Mouse (Mus musculus): ENCODE results near the gene Tceal8. TPM values are rescaled to one million over a fixed set of nuclear protein-coding genes. Genes with fewer than 3 reads are reported as not detected.

The Tceal8 gene
- polyA plus RNA-seq, 1 experiment from 2014 or later, result 209 TPM

DNA sequence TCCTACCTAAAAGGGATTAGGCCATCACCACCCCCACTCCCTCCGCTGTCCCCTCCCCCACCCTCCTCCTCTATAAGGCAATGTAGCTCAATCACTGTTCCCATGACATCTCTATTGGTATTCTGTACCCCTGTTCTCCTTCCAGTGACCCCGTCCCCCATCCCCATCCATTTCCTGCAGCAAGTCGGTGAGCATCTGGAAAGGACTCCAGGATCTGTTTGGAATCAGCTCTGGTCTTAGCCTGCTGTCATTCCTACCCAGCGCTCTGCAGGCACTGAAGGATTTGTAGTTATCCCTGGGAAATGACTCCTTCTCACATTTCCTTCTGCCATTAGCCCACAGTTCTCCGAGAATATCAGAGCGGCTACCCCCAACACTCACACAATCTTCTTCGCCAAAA, 31.1 kb upstream of the Tceal8 start:
- Histone ChIP-seq H3K4me2 (ENCODE audit: low read length) (peak overlapping the region; percentile 56), H3K4me1 (replicated peaks; ENCODE audit: insufficient read depth, low read length) (no peaks in the 10 kb centered on the region), H3K4me3 (replicated peaks; ENCODE audit: low read depth, low read length) (peak overlapping the region; percentile 23; the same call in 1 of the 2 replicates), H3K36me3 (ENCODE audit: insufficient read depth, low read length) (no peaks in the 10 kb centered on the region), H3K27me3 (ENCODE audit: insufficient read depth, low read length) (no peaks in the 10 kb centered on the region), H3K9me3 (replicated peaks; ENCODE audit: low read length) (no peaks in the 10 kb centered on the region), H3K9ac (ENCODE audit: low read depth, low read length) (no peak overlapping the region), H3K27ac (no peak overlapping the region)
- no peak for ATAC-seq (replicated peaks; ENCODE audit: low FRiP score, low read depth)
- no peak for TF ChIP-seq CTCF (IDR thresholded peaks at IDR 0.05; ENCODE audit: low read depth)
- no peak for DNase-seq (ENCODE audit: low spot score)
- 29% methylated on average over 7 of the region's 7 CpGs for WGBS

DNA sequence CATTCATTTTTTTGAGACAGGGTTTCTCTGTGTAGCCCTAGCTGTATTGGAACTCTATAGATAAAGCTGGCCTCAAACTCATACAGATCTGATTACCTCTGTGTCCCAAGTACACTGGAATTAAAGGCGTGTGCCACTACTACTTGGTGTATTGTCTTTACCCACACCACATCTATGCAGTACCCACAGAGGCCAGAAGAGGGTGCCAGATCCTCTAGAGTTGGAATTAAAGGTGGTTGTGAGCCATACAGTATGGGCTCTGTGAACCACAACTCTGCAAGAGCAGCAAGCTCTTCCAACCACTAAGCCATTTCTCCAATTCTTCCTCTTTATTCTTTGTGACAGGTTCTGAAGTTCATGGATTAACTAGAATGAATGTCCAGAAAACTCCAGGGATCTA, 24.7 kb upstream of the Tceal8 start:
- no peak overlapping the region for H3K4me3 ChIP-seq (replicated peaks; ENCODE audit: low read depth, low read length)
- TF ChIP-seq CTCF (IDR thresholded peaks at IDR 0.05; ENCODE audit: low read depth), result peak; percentile 64
- no peak overlapping the region for H3K9ac ChIP-seq (ENCODE audit: low read depth, low read length)
- ATAC-seq (replicated peaks; ENCODE audit: low FRiP score, low read depth), result no peak
- 0 out of 2 replicates have a peak, but pooled peaks cover 4% of the 10 kb centered on the region for H3K27me3 ChIP-seq (ENCODE audit: insufficient read depth, low read length)
- H3K9me3 ChIP-seq (replicated peaks; ENCODE audit: low read length), result no peaks in the 10 kb centered on the region
- no peaks in the 10 kb centered on the region for H3K4me1 ChIP-seq (replicated peaks; ENCODE audit: insufficient read depth, low read length)
- H3K36me3 ChIP-seq (ENCODE audit: insufficient read depth, low read length), result no peaks in the 10 kb centered on the region
- 77% methylated on average over 1 of the region's 1 CpGs for WGBS
- no peak overlapping the region for H3K27ac ChIP-seq
- DNase-seq (ENCODE audit: low spot score), result no peak
- no peak overlapping the region for H3K4me2 ChIP-seq (ENCODE audit: low read length)

DNA sequence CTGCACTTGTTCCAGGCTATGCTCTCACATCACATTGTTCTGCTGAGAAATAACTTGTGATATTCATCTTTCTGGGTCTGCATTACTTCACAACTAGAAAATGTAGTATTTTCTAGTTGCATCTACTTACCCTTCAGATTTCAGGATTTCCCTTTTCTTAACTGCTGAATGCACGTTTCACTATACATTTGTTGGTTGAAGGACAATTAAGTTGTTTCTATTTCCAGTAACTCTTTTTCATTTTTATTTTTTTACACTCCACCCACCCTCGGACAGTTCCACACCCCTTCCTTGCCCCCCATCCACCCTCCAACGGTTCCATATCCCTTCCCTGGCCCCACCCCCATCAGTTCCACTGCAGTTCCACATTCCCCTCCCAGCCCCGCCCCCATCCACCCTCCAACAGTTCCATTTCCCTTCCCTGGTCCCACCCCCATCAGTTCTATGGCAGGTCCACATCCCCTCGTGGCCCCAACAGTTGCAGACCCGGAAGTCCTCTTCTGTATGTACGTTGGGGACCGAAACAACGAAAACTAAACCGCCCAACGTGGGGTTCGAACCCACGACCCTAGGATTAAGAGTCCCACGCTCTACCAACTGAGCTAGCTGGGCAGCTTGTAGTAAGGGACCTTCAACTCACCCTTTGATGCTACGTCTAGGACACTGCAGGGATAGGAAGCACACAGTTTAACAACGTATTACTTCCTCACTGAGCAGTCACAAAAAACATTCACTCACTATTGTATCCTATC, 23.2 kb upstream of the Tceal8 start:
- ATAC-seq (replicated peaks; ENCODE audit: low FRiP score, low read depth), result no peak

DNA sequence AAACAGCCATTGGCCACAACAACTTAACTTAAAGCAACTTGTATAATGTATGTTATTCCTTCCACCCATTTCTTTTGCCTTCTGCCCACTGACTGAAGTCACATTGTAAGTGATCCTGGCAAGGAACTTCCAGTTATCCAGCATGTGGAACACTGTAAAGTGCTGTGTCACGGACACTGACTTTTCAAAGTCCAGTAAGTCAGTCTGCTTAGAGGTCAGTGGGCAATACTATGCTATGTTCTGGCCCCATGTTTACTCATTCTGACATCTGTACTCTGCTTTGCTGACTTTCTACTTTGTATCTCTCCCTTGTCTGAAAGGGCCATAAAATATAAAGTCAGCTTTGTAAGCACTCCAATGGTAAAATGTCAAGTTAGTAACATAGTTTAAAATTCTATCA, 11.0 kb upstream of the Tceal8 start:
- H3K27me3 ChIP-seq (ENCODE audit: insufficient read depth, low read length), result no peaks in the 10 kb centered on the region
- 67% methylated on average over 1 of the region's 1 CpGs for WGBS

More for the DNA sequence above, 23.2 kb upstream of the Tceal8 start:
- H3K4me1 ChIP-seq (replicated peaks; ENCODE audit: insufficient read depth, low read length), result no peaks in the 10 kb centered on the region
- no peak for DNase-seq (ENCODE audit: low spot score)
- H3K9ac ChIP-seq (ENCODE audit: low read depth, low read length), result no peak overlapping the region
- WGBS, result 76% methylated on average over 16 of the region's 16 CpGs
- no peaks in the 10 kb centered on the region for H3K9me3 ChIP-seq (replicated peaks; ENCODE audit: low read length)
- H3K27me3 ChIP-seq (ENCODE audit: insufficient read depth, low read length), result 0 out of 2 replicates have a peak, but pooled peaks cover 4% of the 10 kb centered on the region
- no peak for TF ChIP-seq CTCF (IDR thresholded peaks at IDR 0.05; ENCODE audit: low read depth)
- no peaks in the 10 kb centered on the region for H3K36me3 ChIP-seq (ENCODE audit: insufficient read depth, low read length)
- H3K4me3 ChIP-seq (replicated peaks; ENCODE audit: low read depth, low read length), result no peak overlapping the region
- H3K4me2 ChIP-seq (ENCODE audit: low read length), result no peak overlapping the region
- no peak overlapping the region for H3K27ac ChIP-seq

DNA sequence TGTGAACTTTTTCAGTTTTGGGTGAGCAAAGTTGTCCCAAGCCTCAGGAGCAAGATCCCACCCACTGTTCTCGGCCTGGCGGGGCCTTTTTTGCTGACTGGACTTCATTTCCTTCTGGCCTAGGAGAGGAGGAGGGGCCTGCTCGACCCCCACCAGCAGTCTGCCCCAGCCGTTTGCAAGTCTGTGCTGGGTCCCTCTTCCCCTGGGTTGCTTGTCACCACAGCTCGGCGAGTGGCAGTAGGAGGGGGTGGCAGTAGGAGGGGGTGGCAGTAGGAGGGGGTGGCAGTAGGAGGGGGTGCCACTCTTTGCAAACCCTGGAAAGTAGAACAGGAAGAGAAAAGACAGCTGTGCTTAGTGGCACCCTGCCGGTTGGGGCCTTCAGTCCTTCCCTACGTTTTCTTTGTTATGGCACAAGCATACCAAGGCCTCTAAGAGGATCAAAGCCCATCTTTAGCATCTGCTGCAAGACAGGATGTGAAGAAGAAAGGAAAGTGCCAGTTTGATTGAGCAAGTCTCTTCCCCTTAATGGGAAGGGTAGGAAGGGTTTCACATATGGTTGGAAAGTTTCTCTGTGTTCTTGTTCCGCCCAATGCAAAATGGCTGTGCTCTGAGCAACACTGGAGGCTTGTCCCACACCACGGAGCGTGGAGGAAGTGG, 8.9 kb upstream of the Tceal8 start:
- H3K36me3 ChIP-seq (ENCODE audit: insufficient read depth, low read length), result no peaks in the 10 kb centered on the region
- no peak for ATAC-seq (replicated peaks; ENCODE audit: low FRiP score, low read depth)
- no peaks in the 10 kb centered on the region for H3K4me1 ChIP-seq (replicated peaks; ENCODE audit: insufficient read depth, low read length)
- WGBS, result 39% methylated on average over 11 of the region's 11 CpGs
- no peak overlapping the region for H3K9ac ChIP-seq (ENCODE audit: low read depth, low read length)
- no peak for TF ChIP-seq CTCF (IDR thresholded peaks at IDR 0.05; ENCODE audit: low read depth)
- no peaks in the 10 kb centered on the region for H3K9me3 ChIP-seq (replicated peaks; ENCODE audit: low read length)
- H3K27me3 ChIP-seq (ENCODE audit: insufficient read depth, low read length), result no peaks in the 10 kb centered on the region
- DNase-seq (ENCODE audit: low spot score), result no peak
- no peak overlapping the region for H3K4me3 ChIP-seq (replicated peaks; ENCODE audit: low read depth, low read length)
- no peak overlapping the region for H3K27ac ChIP-seq
- no peak overlapping the region for H3K4me2 ChIP-seq (ENCODE audit: low read length)

More for the DNA sequence above, 11.0 kb upstream of the Tceal8 start:
- Histone ChIP-seq H3K4me1 (replicated peaks; ENCODE audit: insufficient read depth, low read length) (no peaks in the 10 kb centered on the region), H3K4me2 (ENCODE audit: low read length) (no peak overlapping the region), H3K9me3 (replicated peaks; ENCODE audit: low read length) (no peaks in the 10 kb centered on the region), H3K36me3 (ENCODE audit: insufficient read depth, low read length) (no peaks in the 10 kb centered on the region), H3K9ac (ENCODE audit: low read depth, low read length) (no peak overlapping the region), H3K27ac (no peak overlapping the region), H3K4me3 (replicated peaks; ENCODE audit: low read depth, low read length) (no peak overlapping the region)
- DNase-seq (ENCODE audit: low spot score) (no peak), ATAC-seq (replicated peaks; ENCODE audit: low FRiP score, low read depth) (no peak)
- no peak for TF ChIP-seq CTCF (IDR thresholded peaks at IDR 0.05; ENCODE audit: low read depth)

DNA sequence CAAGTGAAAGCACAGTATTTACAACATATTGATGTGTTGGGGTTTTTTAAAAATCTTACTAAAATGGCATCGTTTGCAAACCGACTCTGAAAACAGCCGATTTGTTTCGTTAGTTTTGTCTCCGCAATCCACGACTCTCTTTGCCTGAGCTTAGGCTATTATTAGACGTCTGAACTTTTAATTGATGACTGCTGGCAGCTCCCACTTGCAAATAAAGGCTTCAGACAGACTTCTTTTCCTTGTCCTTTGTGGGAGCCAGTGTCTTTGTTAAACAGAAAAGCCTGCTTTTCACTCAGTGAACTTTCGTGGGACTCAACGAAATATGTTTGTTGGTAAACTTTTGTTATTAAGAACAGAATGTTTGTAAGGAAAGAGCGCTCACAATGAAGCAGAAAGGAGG, 644 bp upstream of the Tceal8 start:
- Histone ChIP-seq H3K4me3 (replicated peaks; ENCODE audit: low read depth, low read length) (peak overlapping the region; percentile 58), H3K36me3 (ENCODE audit: insufficient read depth, low read length) (no peaks in the 10 kb centered on the region), H3K4me1 (replicated peaks; ENCODE audit: insufficient read depth, low read length) (no peaks in the 10 kb centered on the region; the same call in 1 of the 2 replicates), H3K27ac (peak overlapping the region; percentile 89; the same call in 1 of the 2 replicates), H3K27me3 (ENCODE audit: insufficient read depth, low read length) (no peaks in the 10 kb centered on the region), H3K9ac (ENCODE audit: low read depth, low read length) (peak overlapping the region; percentile 32; the same call in 1 of the 2 replicates), H3K9me3 (replicated peaks; ENCODE audit: low read length) (no peaks in the 10 kb centered on the region), H3K4me2 (ENCODE audit: low read length) (peak overlapping the region; percentile 53)
- WGBS, result 35% methylated on average over 10 of the region's 10 CpGs
- TF ChIP-seq CTCF (IDR thresholded peaks at IDR 0.05; ENCODE audit: low read depth), result no peak
- peak; percentile 62 for DNase-seq (ENCODE audit: low spot score)
- no peak for ATAC-seq (replicated peaks; ENCODE audit: low FRiP score, low read depth)
